Mouse (Mus musculus) layer of hippocampus, postnatal 14 days (tissue): ENCODE measurements around the gene Srd5a2. TPM values are rescaled to one million over a fixed set of nuclear protein-coding genes. Genes with fewer than 3 reads are reported as not detected.
A peak's percentile ranks its signal among the peaks of the same experiment; 100 is the strongest.
"Not testable (repeated sequence)": the region's sequence is repeated elsewhere in the genome, so short reads cannot be mapped to it uniquely, and the experiment has no call there.

ENCODE experiments used
- DNase-seq, 2 experiments: peaks; one replicate each; pipeline ENCODE4 v3.0.0; 2021 to 2022; ENCODE audit warnings: low spot score in 2 of 2, mixed read lengths in 1 of 2
- long read RNA-seq, 2 experiments: library from polyadenylated mRNA; stranded (forward); transcript quantifications; one replicate each; pipeline ENCODE4 v2.0.0; 2021
- total RNA-seq, 2 experiments: library from RNA; stranded (reverse); gene quantifications; 2 replicates each; pipeline ENCODE4 v1.2.3; 2021

Srd5a2 gene
- not detected for total RNA-seq
- long read RNA-seq, experiment 1 = 0 reads
- long read RNA-seq, experiment 2 = 0 reads

- DNase-seq = no peak
Measured at GRCm38 (mm10) chr17:74047210-74048082, at the start of gene Srd5a2. Gene Srd5a2, minus strand, starts transcription at chr17:74047916.

- no peak for DNase-seq
Measured at GRCm38 (mm10) chr17:74088886-74089678, 41.4 kb upstream of the Srd5a2 start.

GRCm38 (mm10) chr17:74088016-74088415 lies 40.3 kb upstream of the Srd5a2 start:
- DNase-seq = no peak

GRCm38 (mm10) chr17:74083370-74083769 lies 35.7 kb upstream of the Srd5a2 start:
- no peak for DNase-seq

- no peak for DNase-seq
Measured at GRCm38 (mm10) chr17:74080076-74080615, 32.4 kb upstream of the Srd5a2 start.

- no peak for DNase-seq
Measured at GRCm38 (mm10) chr17:74078776-74079495, 31.2 kb upstream of the Srd5a2 start.

GRCm38 (mm10) chr17:74073067-74073466 lies 25.4 kb upstream of the Srd5a2 start:
- not testable (repeated sequence) for DNase-seq

GRCm38 (mm10) chr17:74062763-74063162 lies 15.0 kb upstream of the Srd5a2 start:
- not testable (repeated sequence) for DNase-seq

GRCm38 (mm10) chr17:74048229-74048816 lies 607 bp upstream of the Srd5a2 start:
- DNase-seq = no peak

GRCm38 (mm10) chr17:74043754-74044153 lies 4.0 kb downstream of the Srd5a2 start:
- DNase-seq = no peak

GRCm38 (mm10) chr17:74020526-74021203 lies 27.1 kb downstream of the Srd5a2 start:
- peak; percentile 80 to 89 for DNase-seq

GRCm38 (mm10) chr17:74018281-74018680 lies 29.4 kb downstream of the Srd5a2 start:
- no peak for DNase-seq

GRCm38 (mm10) chr17:74017649-74018048 lies 30.1 kb downstream of the Srd5a2 start:
- no peak for DNase-seq

- DNase-seq = no peak
Measured at GRCm38 (mm10) chr17:74015128-74015527, 32.6 kb downstream of the Srd5a2 start.

- no peak for DNase-seq
Measured at GRCm38 (mm10) chr17:74008680-74009079, 39.0 kb downstream of the Srd5a2 start.

GRCm38 (mm10) chr17:74007001-74007400 lies 40.7 kb downstream of the Srd5a2 start:
- no peak for DNase-seq

- no peak for DNase-seq
Measured at GRCm38 (mm10) chr17:74002396-74002795, 45.3 kb downstream of the Srd5a2 start.

GRCm38 (mm10) chr17:73995907-73996645 lies 51.6 kb downstream of the Srd5a2 start:
- DNase-seq = no peak

- no peak for DNase-seq
Measured at GRCm38 (mm10) chr17:73991264-73991663, 56.5 kb downstream of the Srd5a2 start.
